Mouse (Mus musculus) hindbrain, embryonic 16.5 days (tissue): ENCODE measurements around the gene Otub1. TPM values are rescaled to one million over a fixed set of nuclear protein-coding genes. Genes with fewer than 3 reads are reported as not detected.

ENCODE experiments used
- ATAC-seq: fragments of 200-750 bp; cut with Nextera tagmentation; 2 replicates; pipeline ENCODE4 v1.8.0; 2017; ENCODE audit warnings: moderate TSS enrichment, moderate library complexity
- H3K27ac ChIP-seq: fragments of 300-500 bp; sonication (generic); 2 replicates; pipeline ENCODE4 v1.5.1; 2014; ENCODE audit warnings: low read depth, mild to moderate bottlenecking, control low read depth, low read length, moderate library complexity
- H3K27me3 ChIP-seq: fragments of 300-500 bp; sonication (generic); replicated peaks from 2 replicates; pipeline ENCODE4 v1.6.1; 2014; ENCODE audit warnings: low read length; ENCODE audit not compliant: control insufficient read depth, insufficient read depth
- H3K36me3 ChIP-seq: fragments of 300-500 bp; sonication (generic); 2 replicates; pipeline ENCODE4 v1.6.1; 2014; ENCODE audit warnings: mild to moderate bottlenecking, low read length, moderate library complexity, mixed read lengths; ENCODE audit not compliant: control insufficient read depth, insufficient read depth
- H3K4me1 ChIP-seq: fragments of 300-500 bp; sonication (generic); 2 replicates; pipeline ENCODE4 v1.6.1; 2014; ENCODE audit warnings: low read depth, low read length; ENCODE audit not compliant: control insufficient read depth, insufficient read depth
- H3K4me2 ChIP-seq: fragments of 300-500 bp; sonication (generic); 2 replicates; pipeline ENCODE4 v1.6.1; 2014; ENCODE audit warnings: mild to moderate bottlenecking, low read length, control low read depth, moderate library complexity
- H3K4me3 ChIP-seq: fragments of 300-500 bp; sonication (generic); 2 replicates; pipeline ENCODE4 v1.5.1; 2014; ENCODE audit warnings: mild to moderate bottlenecking, low read length, control low read depth, moderate library complexity
- H3K9ac ChIP-seq: fragments of 300-500 bp; sonication (generic); 2 replicates; pipeline ENCODE4 v1.6.1; 2014; ENCODE audit warnings: low read depth, mild to moderate bottlenecking, control low read depth, low read length, moderate library complexity
- H3K9me3 ChIP-seq: fragments of 300-500 bp; sonication (generic); 2 replicates; pipeline ENCODE4 v1.6.1; 2014; ENCODE audit warnings: mild to moderate bottlenecking, low read length, moderate library complexity; ENCODE audit not compliant: control insufficient read depth
- WGBS: fragments of 180-500 bp; shearing (Covaris S2); extraction: QIAGEN DNeasy Blood & Tissue Kit; methylation state at CpG from one replicate; pipeline ENCODE4 v1.1.7; 2014; 5-methylcytosine and 5-hydroxymethylcytosine counted together
- polyA plus RNA-seq: library from polyadenylated mRNA; unstranded; fragments of >200 nt; fragmentation: Nextera tagmentation; extraction: Ambion mirVana; gene quantifications from 2 replicates; pipeline ENCODE4 v1.2.1, GENCODE M21; 2015

The Otub1 gene
- polyA plus RNA-seq, 1 experiment from 2014 or later: 246 TPM

GRCm38 (mm10) chr19:7160151-7160906 lies 45.8 kb downstream of the Otub1 start:
- no peaks in the 10 kb centered on the region for H3K36me3 ChIP-seq
- H3K27me3 ChIP-seq: peaks cover 4% of the 10 kb centered on the region
- WGBS: 7% methylated on average over 14 of the region's 14 CpGs
- peaks cover 35% of the 10 kb centered on the region for H3K4me1 ChIP-seq
- H3K9ac ChIP-seq: peak overlapping the region; percentile 54
- H3K27ac ChIP-seq: peak overlapping the region; percentile 54
- H3K4me2 ChIP-seq: peak overlapping the region; percentile 39
- no peak overlapping the region for H3K4me3 ChIP-seq
- H3K9me3 ChIP-seq: no peaks in the 10 kb centered on the region
- ATAC-seq: peak; percentile 60

- peaks cover 30% of the 10 kb centered on the region for H3K4me1 ChIP-seq
- H3K27ac ChIP-seq: no peak overlapping the region
- H3K4me3 ChIP-seq: no peak overlapping the region
- H3K9ac ChIP-seq: peak overlapping the region; percentile 5; the same call in 1 of the 2 replicates
- no peak for ATAC-seq
- WGBS: 18% methylated on average over 14 of the region's 14 CpGs
- no peak overlapping the region for H3K4me2 ChIP-seq
- no peaks in the 10 kb centered on the region for H3K36me3 ChIP-seq
- no peaks in the 10 kb centered on the region for H3K9me3 ChIP-seq
- H3K27me3 ChIP-seq: peaks cover 4% of the 10 kb centered on the region
Measured at GRCm38 (mm10) chr19:7157734-7158133, 48.4 kb downstream of the Otub1 start.

- H3K27ac ChIP-seq: peak overlapping the region; percentile 31; the same call in 1 of the 2 replicates
Measured at GRCm38 (mm10) chr19:7155196-7155595, 50.9 kb downstream of the Otub1 start.

GRCm38 (mm10) chr19:7153232-7153631 lies 52.9 kb downstream of the Otub1 start:
- Histone ChIP-seq H3K9ac (peak overlapping the region; percentile 11; the same call in 1 of the 2 replicates), H3K9me3 (no peaks in the 10 kb centered on the region), H3K27ac (peak overlapping the region; percentile 5; the same call in 1 of the 2 replicates), H3K4me1 (peaks cover 41% of the 10 kb centered on the region), H3K4me2 (no peak overlapping the region), H3K27me3 (no peaks in the 10 kb centered on the region), H3K4me3 (no peak overlapping the region), H3K36me3 (no peaks in the 10 kb centered on the region)
- 28% methylated on average over 7 of the region's 7 CpGs for WGBS
- peak; percentile 10; the same call in 1 of the 2 replicates for ATAC-seq

More at GRCm38 (mm10) chr19:7155196-7155595, 50.9 kb downstream of the Otub1 start:
- WGBS: 46% methylated on average over 5 of the region's 6 CpGs
- Histone ChIP-seq H3K9me3 (no peaks in the 10 kb centered on the region), H3K4me1 (peaks cover 34% of the 10 kb centered on the region), H3K4me2 (no peak overlapping the region), H3K9ac (no peak overlapping the region), H3K4me3 (no peak overlapping the region), H3K36me3 (no peaks in the 10 kb centered on the region), H3K27me3 (no peaks in the 10 kb centered on the region; the same call in 1 of the 2 replicates)
- peak; percentile 31; the same call in 1 of the 2 replicates for ATAC-seq

GRCm38 (mm10) chr19:7151927-7152653 lies 54.0 kb downstream of the Otub1 start:
- Histone ChIP-seq H3K4me2 (no peak overlapping the region), H3K9ac (no peak overlapping the region), H3K27me3 (no peaks in the 10 kb centered on the region), H3K27ac (no peak overlapping the region), H3K4me1 (peaks cover 36% of the 10 kb centered on the region), H3K9me3 (no peaks in the 10 kb centered on the region), H3K36me3 (no peaks in the 10 kb centered on the region), H3K4me3 (no peak overlapping the region)
- 77% methylated on average over 6 of the region's 6 CpGs for WGBS
- no peak for ATAC-seq

- WGBS: 65% methylated on average over 7 of the region's 7 CpGs
- Histone ChIP-seq H3K9ac (no peak overlapping the region), H3K27me3 (no peaks in the 10 kb centered on the region; the same call in 1 of the 2 replicates), H3K4me2 (no peak overlapping the region), H3K4me3 (no peak overlapping the region), H3K27ac (no peak overlapping the region), H3K9me3 (no peaks in the 10 kb centered on the region), H3K36me3 (no peaks in the 10 kb centered on the region), H3K4me1 (peaks cover 37% of the 10 kb centered on the region)
- no peak for ATAC-seq
Measured at GRCm38 (mm10) chr19:7151300-7151926, 54.7 kb downstream of the Otub1 start.

GRCm38 (mm10) chr19:7149158-7149685 lies 56.9 kb downstream of the Otub1 start:
- Histone ChIP-seq H3K9me3 (no peaks in the 10 kb centered on the region), H3K9ac (no peak overlapping the region), H3K4me3 (no peak overlapping the region), H3K27ac (no peak overlapping the region), H3K4me2 (no peak overlapping the region), H3K36me3 (no peaks in the 10 kb centered on the region), H3K4me1 (peaks cover 38% of the 10 kb centered on the region), H3K27me3 (no peaks in the 10 kb centered on the region; the same call in none of the 2 replicates)
- ATAC-seq: no peak
- 64% methylated on average over 7 of the region's 7 CpGs for WGBS

- H3K4me2 ChIP-seq: no peak overlapping the region
- H3K4me3 ChIP-seq: no peak overlapping the region
- no peaks in the 10 kb centered on the region; the same call in none of the 2 replicates for H3K27me3 ChIP-seq
- no peaks in the 10 kb centered on the region for H3K9me3 ChIP-seq
- 49% methylated on average over 8 of the region's 8 CpGs for WGBS
- no peak overlapping the region for H3K9ac ChIP-seq
- ATAC-seq: peak; percentile 16; the same call in 1 of the 2 replicates
- H3K36me3 ChIP-seq: no peaks in the 10 kb centered on the region
- peaks cover 43% of the 10 kb centered on the region for H3K4me1 ChIP-seq
- H3K27ac ChIP-seq: no peak overlapping the region; the same call in 1 of the 2 replicates
Measured at GRCm38 (mm10) chr19:7148541-7149085, 57.5 kb downstream of the Otub1 start.
